Mouse (Mus musculus) embryonic fibroblast, embryonic 13.5 days (primary cell): ENCODE data around the gene Mcur1.

Experiments
- CTCF ChIP-seq: IDR thresholded peaks from 2 replicates; pipeline ENCODE4 v1.5.1; 2011; ENCODE audit warnings: mild to moderate bottlenecking, control low read depth, low read length, moderate library complexity, borderline replicate concordance; ENCODE audit not compliant: insufficient read depth
- POLR2A ChIP-seq: IDR thresholded peaks from 2 replicates; pipeline ENCODE4 v1.6.1; 2011; ENCODE audit warnings: low read depth, mild to moderate bottlenecking, control low read depth, low read length, moderate library complexity

DNA sequence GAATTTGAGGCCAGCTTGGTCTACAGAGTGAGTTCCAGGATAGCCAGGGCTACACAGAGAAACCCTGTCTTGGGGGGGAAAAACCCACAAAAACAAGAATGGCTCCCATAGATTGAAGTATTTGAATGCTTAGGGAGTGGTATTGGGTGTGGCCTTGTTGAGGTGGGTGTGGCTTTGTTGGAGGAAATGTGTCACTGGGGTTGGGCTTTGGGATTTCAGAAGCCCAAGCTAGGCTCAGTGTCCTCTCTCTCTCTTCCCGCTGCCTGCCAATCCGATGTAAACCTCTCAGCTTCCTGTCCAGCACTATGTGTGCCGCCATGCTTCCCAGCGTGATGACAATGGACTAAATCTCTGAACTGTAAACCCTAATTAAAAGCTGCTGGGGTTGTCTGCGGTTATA, 58.4 kb downstream of the Mcur1 start:
- TF ChIP-seq CTCF (no peak), POLR2A (no peak)
